Mouse (Mus musculus) kidney, adult 2 months (tissue): ENCODE results near the gene Ntm.

ENCODE experiments used
- CTCF ChIP-seq: fragments of 200-500 bp; conservative IDR thresholded peaks from 2 replicates; pipeline ENCODE4 v1.5.1; 2011; ENCODE audit warnings: low read depth, mild to moderate bottlenecking, control low read depth, low read length, moderate library complexity, mixed read lengths; ENCODE audit not compliant: insufficient read depth, insufficient read length
- POLR2A ChIP-seq: fragments of 200-500 bp; IDR thresholded peaks from one replicate; pipeline ENCODE4 v1.6.1; 2011; ENCODE audit warnings: low read depth, low read length, control low read depth

GRCm38 (mm10) chr9:29319197-29319596 is 643.7 kb downstream of the Ntm start:
- TF ChIP-seq POLR2A = no peak
- TF ChIP-seq CTCF = no peak
